Mouse (Mus musculus): ENCODE results near the gene Cript.
"Not testable (repeated sequence)": the region's sequence is repeated elsewhere in the genome, so short reads cannot be mapped to it uniquely, and the experiment has no call there.

Gene Cript

DNA sequence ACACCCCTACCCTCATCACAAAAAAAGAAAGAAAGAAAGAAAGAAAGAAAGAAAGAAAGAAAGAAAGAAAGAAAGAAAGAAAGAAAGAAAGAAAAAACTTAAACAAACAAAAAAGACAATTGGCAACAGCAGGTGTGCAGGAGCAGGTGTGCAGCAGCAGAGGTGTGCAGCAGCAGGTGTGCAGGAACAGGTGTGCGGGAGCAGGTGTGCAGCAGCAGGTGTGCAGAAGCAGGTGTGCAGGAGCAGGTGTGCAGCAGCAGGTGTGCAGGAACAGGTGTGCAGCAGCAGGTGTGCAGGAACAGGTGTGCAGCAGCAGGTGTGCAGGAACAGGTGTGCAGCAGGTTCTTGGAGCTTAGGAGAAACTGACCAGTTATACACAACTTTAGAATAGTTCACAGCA lies 46.8 kb downstream of the Cript start:
- CTCF ChIA-PET, POLR2A ChIA-PET: not testable (repeated sequence)

DNA sequence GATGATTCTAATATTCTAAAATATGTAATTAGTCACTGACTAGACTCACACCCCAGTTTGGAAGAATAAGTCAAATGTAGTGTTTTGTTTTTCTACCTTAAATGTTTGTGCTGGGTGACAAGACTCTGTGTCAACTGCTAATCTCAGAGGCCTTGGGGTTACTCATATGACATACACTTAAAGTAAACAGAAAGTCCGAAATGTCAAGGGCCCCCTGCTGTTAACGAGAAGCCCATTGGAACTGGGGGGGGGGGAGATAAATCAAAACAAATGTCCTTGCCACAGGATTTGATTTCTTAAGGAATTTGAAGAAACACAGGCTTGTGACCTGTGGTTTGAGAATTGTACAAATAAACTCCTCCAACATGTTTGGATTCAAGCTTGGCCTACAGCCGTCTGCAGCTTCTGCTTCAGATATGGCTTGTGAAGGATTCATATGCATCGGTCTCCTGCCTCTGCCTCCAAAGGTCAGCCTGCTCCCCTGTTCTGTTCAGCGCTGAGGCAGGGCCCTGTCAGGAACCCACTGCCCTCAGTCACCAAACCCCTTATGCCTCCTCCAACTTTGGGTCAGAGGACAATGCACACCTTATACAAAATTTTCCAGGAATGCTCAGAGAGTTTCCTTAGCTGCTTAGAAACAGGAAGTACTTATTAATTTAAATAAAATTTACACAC lies 47.6 kb downstream of the Cript start:
- POLR2A ChIA-PET: interaction anchor here in 1 of 4 experiments (0.6 kb wide), 1 partner anchor 39 kb away, joined by 3 read pairs; no protein-coding TSS in a partner anchor
- CTCF ChIA-PET: interaction anchor here in 1 of 4 experiments (0.7 kb wide), 1 partner anchor 385 kb away, joined by 5 read pairs; no protein-coding TSS in a partner anchor

DNA sequence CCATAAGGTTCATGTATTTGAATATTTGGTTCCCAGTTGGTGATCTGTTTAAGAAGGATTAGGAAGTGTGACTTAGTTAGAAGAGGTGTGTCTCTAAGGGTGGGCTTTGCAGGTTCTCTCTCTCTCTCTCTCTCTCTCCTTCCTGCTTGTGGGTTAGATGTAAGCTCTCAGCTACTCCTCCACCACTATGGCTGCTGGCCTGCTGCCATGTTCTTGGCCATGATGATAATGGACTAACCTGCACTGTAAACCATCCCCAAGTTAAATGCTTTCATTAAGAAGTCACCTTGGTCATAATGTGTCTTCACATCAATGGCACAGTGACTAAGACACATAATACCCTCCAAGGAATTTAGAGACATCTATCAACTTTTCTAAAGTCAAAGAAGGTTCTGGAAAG lies 48.1 kb downstream of the Cript start:
- POLR2A ChIA-PET: interaction anchor here in 1 of 4 experiments (0.6 kb wide), 1 partner anchor 38 kb away, joined by 3 read pairs; no protein-coding TSS in a partner anchor
- CTCF ChIA-PET: interaction anchor here in 1 of 4 experiments (0.7 kb wide), 1 partner anchor 386 kb away, joined by 5 read pairs; no protein-coding TSS in a partner anchor

DNA sequence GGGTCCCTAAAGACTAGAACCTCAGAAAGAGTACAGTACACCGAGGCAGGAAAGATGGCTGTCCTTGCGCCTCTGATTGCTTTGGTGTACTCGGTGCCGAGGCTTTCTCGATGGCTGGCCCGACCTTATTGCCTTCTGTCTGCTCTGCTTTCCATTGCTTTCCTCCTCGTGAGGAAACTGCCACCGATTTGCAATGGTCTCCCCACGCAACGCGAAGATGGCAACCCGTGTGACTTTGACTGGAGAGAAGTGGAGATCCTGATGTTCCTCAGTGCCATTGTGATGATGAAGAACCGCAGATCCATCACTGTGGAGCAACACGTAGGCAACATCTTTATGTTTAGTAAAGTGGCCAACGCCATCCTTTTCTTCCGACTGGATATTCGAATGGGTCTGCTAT lies 52.9 kb downstream of the Cript start:
- POLR2A ChIA-PET, CTCF ChIA-PET: not testable (repeated sequence)

DNA sequence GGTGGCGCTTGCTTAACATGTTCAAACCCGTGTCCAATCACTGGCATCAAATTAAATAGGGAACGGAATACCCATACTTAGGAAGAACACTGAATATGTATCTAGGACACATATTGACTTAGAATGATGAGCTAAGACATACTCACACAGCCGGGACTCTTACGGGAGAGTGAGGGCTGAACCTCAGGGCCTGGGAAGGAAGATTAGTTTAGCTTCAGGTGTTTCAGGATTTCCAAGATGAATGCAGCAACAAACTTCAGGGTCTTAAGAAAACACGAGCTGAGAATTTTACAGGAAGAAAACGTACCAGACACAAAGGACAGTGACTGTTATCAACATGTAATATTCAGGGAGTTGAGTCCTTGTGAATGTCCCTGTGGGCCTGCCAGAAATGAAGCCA lies 55.4 kb downstream of the Cript start:
- ChIA-PET CTCF (interaction anchor here in 1 of 4 experiments (0.6 kb wide), 1 partner anchor 489 kb away, joined by 3 read pairs; no protein-coding TSS in a partner anchor), POLR2A (no interaction called here)

DNA sequence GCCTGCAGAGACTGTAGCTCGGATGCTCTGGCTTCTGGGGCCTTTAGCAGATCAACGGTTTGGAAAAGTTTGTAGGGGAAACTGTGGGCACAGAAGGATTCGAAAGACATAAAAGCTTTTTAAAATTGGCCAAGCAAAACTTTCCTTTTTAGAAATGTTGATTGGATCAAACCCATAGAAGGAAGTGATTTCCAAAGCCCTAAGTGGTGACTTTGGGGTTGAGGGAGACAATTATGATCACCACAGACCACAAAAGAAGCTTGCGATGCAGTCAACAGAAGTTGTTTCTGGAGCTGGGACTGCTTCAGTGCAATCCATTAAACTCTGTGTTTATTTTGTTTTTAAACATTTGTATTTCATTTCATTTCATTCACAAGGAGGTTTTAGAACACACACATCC lies 57.2 kb downstream of the Cript start:
- POLR2A ChIA-PET: no interaction called here
- CTCF ChIA-PET: no interaction called here

DNA sequence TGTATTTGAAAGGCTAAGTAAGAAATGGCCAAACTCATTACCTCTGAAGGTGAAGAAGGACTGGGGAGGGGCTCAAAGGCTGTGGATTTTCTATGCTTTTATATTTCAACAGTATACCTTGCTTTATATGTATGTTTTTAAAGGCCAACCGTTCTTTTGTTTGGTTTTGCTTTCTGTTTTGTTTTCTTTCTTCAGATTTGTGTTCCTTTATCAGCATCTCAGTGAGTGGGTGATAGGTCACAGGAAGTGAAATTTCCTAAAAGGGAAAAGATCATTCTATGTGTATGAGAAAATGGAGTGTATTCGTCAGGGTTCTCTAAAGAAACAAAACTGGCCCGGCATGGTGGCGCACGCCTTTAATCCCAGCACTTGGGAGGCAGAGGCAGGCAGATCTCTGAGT lies 58.3 kb downstream of the Cript start:
- ChIA-PET CTCF (no interaction called here), POLR2A (interaction anchor here in 1 of 4 experiments (0.6 kb wide), 1 partner anchor 159 kb away, joined by 3 read pairs; no protein-coding TSS in a partner anchor)
